Mouse (Mus musculus) spleen, postnatal 14 days (tissue): ENCODE measurements around the gene AU021092.

Experiments
- DNase-seq, 2 experiments: peaks; one replicate each; pipeline ENCODE4 v3.0.0; 2021 to 2022; ENCODE audit warnings: low spot score in 2 of 2

Gene AU021092

GRCm38 (mm10) chr16:5214126-5214525 is 8.0 kb downstream of the AU021092 start:
- no peak for DNase-seq

- DNase-seq, result no peak
Observed at GRCm38 (mm10) chr16:5212150-5212549, 9.9 kb downstream of the AU021092 start.

GRCm38 (mm10) chr16:5210365-5210764 is 11.7 kb downstream of the AU021092 start:
- no peak for DNase-seq

- DNase-seq, result no peak
Observed at GRCm38 (mm10) chr16:5206051-5206450, 16.0 kb downstream of the AU021092 start.

- no peak for DNase-seq
Observed at GRCm38 (mm10) chr16:5205431-5205970, 16.6 kb downstream of the AU021092 start.

GRCm38 (mm10) chr16:5203668-5204433 is 18.2 kb downstream of the AU021092 start, which contains the start of gene Nagpa:
Nagpa (minus strand) TSS chr16:5204012.
- DNase-seq, result peak; percentile 41 to 58

GRCm38 (mm10) chr16:5203200-5203599 is 18.9 kb downstream of the AU021092 start:
- DNase-seq, result peak in 1 of 2 experiments; percentile 15

GRCm38 (mm10) chr16:5202681-5203080 is 19.4 kb downstream of the AU021092 start:
- peak in 1 of 2 experiments; percentile 17 for DNase-seq

- DNase-seq, result peak in 1 of 2 experiments; percentile 38
Observed at GRCm38 (mm10) chr16:5195080-5195479, 27.0 kb downstream of the AU021092 start.

GRCm38 (mm10) chr16:5186234-5186633 is 35.9 kb downstream of the AU021092 start:
- no peak for DNase-seq

GRCm38 (mm10) chr16:5185691-5186090 is 36.4 kb downstream of the AU021092 start:
- no peak for DNase-seq

- DNase-seq, result no peak
Observed at GRCm38 (mm10) chr16:5184956-5185355, 37.1 kb downstream of the AU021092 start.

- DNase-seq, result no peak
Observed at GRCm38 (mm10) chr16:5184101-5184500, 38.0 kb downstream of the AU021092 start.

- DNase-seq, result no peak
Observed at GRCm38 (mm10) chr16:5183310-5183975, 38.7 kb downstream of the AU021092 start.

GRCm38 (mm10) chr16:5172636-5173035 is 49.5 kb downstream of the AU021092 start:
- no peak for DNase-seq

- DNase-seq, result no peak
Observed at GRCm38 (mm10) chr16:5168829-5169228, 53.3 kb downstream of the AU021092 start.

GRCm38 (mm10) chr16:5168038-5168437 is 54.1 kb downstream of the AU021092 start:
- no peak for DNase-seq

GRCm38 (mm10) chr16:5164327-5164726 is 57.8 kb downstream of the AU021092 start:
- no peak for DNase-seq
